Mouse (Mus musculus) liver, embryonic 14.5 days (tissue): ENCODE data around the gene Plcl2.

ENCODE experiments used
- CTCF ChIP-seq: IDR thresholded peaks from 2 replicates; pipeline ENCODE4 v1.5.1; 2016; ENCODE audit warnings: antibody characterized with exemption, low read depth, control low read depth
- EP300 ChIP-seq: IDR thresholded peaks from 2 replicates; pipeline ENCODE4 v1.6.1; 2016; ENCODE audit warnings: antibody characterized with exemption, low read depth

- TF ChIP-seq CTCF (no peak), EP300 (no peak)
These were observed 78.7 kb downstream of the Plcl2 start for GRCm38 (mm10) chr17:50587941-50588340.
